Mouse (Mus musculus) kidney, adult 2 months (tissue): ENCODE measurements around the gene Nav2.

Experiments used
- CTCF ChIP-seq: fragments of 200-500 bp; conservative IDR thresholded peaks from 2 replicates; pipeline ENCODE4 v1.5.1; 2011; ENCODE audit warnings: low read depth, mild to moderate bottlenecking, control low read depth, low read length, moderate library complexity, mixed read lengths; ENCODE audit not compliant: insufficient read depth, insufficient read length
- POLR2A ChIP-seq: fragments of 200-500 bp; IDR thresholded peaks from one replicate; pipeline ENCODE4 v1.6.1; 2011; ENCODE audit warnings: low read depth, low read length, control low read depth

DNA sequence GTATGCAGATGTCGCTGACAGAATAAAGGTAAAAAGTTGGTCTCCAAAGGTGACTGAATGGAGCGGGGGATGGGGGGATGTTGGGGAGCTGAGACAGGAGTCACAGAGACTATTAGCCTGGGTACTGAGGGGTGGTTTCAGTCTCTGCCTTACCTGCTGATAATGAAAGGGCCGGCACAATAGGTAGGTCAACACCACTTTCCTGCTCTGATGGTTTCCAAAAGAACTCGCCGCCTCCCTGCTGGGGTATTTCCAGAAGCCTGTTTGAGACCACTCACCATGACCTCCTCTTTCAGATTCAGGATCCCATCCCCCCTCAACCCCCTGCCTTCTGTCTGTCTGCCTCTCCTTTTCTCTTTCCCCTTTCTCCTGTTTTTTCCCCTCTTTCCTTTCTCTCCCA, 9.5 kb downstream of the Nav2 start:
- TF ChIP-seq POLR2A: no peak
- TF ChIP-seq CTCF: no peak
